Mouse (Mus musculus): ENCODE results near the gene Fbxl12.

DNA sequence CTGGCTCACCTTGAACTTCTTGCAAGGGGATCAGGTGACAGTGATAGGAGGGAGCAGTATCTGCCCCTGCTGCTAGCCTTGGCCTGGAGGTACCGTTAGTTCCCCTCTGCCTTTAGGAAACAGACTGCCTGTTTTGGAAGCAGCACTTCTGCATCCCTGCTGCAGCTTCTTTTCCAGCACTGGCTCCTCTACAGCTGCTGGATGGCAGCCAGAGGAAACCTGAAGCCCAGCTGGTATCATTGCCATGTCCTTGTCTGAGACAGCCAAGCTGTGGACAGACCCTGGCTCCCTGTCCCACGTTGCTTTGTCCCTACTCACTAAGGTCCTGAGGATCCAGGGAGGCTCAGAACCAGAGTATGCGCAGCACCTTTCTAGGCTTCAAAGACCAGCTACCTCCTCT lies 13.0 kb upstream of the Fbxl12 start:
- no peak for TF ChIP-seq CTCF (IDR thresholded peaks at IDR 0.05; ENCODE audit: extremely low read depth, insufficient read depth, low read length)
- no peak for TF ChIP-seq POLR2A (IDR thresholded peaks at IDR 0.05; ENCODE audit: extremely low read depth, insufficient read depth, low read length)

Data from cortical plate, adult 2 months (tissue).